Mouse (Mus musculus) spleen, embryonic (tissue): ENCODE data around the gene Casp8.
"Not testable (repeated sequence)": the region's sequence is repeated elsewhere in the genome, so short reads cannot be mapped to it uniquely, and the experiment has no call there.

ENCODE experiments used
- CTCF ChIA-PET: fragments of 350-600 bp; sonication (Branson Sonifier 250); formaldehyde crosslinking; loops from one replicate; lab custom pipeline; 2022; lab: Charles Lee

The Casp8 gene

DNA sequence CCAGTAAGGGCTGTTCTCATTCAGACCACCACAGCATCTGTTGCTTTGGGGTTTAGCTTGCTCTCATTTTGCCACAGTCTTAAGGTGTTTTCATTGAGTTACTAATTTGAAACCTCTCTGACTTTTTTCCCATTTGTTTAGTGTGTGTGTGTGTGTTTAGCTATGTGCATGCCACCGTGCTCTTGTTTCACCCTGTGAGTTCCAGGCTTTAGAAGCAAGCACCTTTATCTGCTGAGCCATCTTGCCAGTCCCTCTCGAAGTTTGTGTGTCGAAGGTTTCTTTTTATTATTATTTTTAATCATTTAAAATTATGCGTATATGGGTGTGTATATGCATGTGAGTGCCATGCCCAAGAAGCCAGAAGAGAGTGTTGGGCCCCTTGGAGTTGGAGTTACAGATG lies 3.7 kb downstream of the Casp8 start:
- CTCF ChIA-PET = no interaction called here

DNA sequence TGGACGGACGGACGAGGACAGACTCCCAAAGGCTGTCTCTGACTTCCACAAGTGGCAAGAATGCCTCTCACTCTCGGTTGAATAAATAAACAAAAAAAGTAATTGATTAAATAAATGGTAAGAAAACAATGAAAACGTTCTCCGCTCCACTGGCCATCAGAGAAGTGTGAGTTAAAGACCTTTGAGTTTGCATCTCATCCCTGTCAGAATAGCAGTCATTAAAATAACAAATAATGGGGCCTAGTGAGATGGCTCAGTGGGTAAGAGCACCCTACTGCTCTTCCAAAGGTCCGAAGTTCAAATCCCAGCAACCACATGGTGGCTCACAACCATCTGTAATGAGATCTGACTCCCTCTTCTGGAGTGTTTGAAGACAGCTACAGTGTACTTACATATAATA lies 5.5 kb downstream of the Casp8 start:
- CTCF ChIA-PET = not testable (repeated sequence)

DNA sequence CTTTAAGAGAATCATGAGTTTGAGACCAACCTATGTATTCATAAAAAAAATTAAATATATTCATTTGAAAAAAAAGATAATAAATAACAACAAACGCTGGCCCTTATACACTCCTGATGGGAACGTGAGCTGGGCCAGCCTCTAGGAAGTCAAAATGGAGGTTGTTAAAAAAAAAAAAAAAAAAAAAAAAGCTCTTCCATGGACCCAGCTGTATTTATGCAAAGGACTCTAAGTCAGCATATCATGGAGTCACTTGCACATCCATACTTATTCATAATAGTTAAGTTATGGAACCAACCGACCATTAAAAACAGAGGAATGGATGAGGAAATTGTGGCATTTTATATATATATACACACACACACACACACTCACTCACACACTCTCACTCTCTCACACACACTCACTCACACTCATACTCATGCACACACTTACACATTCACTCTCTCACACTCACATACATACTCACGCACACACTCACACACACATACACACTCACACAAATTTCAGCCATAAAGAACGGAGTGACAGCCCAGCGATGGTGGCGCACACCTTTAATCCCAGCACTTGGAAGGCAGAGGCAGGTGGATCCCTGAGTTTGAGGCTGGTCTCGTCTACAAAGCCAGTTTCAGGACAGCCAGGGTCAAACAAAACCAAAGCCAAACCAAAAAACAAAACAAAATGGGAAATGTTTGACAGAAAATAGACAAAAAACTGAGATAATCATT lies 6.5 kb downstream of the Casp8 start:
- CTCF ChIA-PET = interaction anchor here (0.6 kb wide), 1 partner anchor 23 kb away, joined by 4 read pairs; no protein-coding TSS in a partner anchor

DNA sequence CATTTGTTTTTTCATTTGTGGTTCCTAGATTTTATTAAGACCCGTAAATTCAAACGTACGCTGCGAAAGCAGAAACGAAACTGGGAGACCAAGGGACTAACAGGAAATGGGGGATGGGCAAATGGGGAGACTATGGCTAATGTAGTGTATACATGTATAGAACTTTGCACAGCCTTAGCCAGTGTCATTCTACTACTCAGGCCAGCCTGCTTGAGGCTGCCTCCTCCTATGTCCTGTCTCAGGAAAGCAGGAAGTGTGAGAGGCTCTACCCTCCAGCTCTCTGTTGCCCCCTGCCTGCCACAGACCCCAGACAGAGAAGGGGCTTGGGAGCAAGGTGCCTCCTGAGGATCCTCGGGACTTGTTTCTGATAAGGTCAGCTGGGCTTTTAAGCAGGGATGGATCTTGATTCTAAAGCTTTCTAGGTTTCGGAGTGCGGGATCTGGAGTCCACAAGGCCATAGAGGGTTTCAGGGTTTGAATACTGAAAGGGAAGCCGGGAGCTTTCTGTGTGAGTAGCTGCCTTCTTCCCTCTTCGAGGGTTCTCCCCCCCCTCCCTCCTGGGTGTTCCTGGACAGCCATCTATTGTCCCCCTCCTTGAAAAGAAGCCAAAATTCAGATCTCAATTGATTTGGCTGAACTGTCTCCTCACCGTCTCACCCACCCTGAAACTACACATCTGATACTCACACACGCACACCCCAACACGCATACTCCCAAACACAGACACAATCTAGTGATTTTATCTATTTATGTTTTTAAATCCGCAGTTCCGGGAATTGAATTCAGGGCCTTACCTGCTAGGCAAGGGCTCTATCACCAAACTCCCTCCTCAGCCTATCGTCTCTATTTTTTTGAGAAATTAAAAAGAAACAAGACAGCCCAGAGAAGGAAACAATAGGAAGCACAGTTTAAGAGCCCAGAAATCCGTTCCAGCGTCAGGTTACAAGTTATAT lies 7.4 kb downstream of the Casp8 start:
- CTCF ChIA-PET = no interaction called here

DNA sequence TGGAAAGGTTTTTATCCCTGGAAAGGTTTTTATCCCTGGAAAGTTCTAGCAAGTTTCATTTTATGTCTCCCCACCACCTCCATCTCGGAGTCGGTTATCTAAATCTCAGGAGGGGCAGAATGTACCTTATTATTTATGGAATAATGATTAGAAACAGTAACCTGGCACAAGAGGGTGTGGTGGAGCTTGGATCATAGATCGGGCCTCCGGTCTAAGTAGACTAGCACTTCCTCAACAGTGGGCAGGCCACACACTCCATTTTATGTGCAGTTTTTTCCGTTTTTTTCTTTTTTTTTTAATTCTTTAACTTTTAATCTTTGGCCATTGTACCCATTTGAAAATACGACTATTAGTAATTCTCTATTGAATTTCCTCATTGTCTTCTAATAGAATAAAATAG lies 8.4 kb downstream of the Casp8 start:
- CTCF ChIA-PET = no interaction called here

DNA sequence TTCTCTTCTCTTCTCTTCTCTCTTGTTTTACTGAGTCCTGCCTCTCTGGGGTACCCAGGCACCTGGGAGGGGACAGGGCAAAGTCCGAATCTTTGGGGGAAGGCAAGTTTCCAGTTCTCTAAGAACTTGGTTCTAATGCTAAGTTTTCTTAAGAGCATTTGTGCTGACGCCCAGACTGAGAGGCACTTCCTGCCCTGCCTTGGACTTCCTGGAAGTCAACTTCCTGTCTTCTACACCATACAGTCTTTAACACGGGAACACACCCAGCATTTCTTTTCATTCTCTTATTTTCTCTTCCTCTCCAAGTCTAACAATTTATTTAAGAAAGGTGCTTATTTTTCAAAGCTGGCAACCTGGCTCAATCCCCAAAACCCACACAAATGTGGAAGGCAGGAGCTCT lies 11.5 kb downstream of the Casp8 start:
- CTCF ChIA-PET = no interaction called here

DNA sequence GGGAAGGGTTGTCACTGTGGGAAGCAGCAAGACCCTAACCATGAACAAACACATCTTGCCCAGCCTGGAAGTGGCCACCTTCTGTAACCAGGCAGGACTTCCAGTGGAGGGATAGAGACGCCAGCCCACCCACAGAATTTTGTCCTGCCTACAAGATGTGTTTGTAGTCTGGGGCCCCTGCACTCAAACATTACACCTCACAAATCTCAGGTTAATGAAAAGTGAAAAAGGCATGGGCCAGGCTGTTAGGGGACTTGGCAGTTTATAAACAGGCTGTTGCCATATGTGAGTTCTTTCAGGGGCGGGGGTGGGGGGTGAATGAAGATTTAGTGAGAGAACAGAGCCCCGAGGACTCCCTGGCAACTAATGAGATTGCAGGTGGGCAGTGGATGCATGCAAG lies 31.1 kb downstream of the Casp8 start:
- CTCF ChIA-PET = no interaction called here

DNA sequence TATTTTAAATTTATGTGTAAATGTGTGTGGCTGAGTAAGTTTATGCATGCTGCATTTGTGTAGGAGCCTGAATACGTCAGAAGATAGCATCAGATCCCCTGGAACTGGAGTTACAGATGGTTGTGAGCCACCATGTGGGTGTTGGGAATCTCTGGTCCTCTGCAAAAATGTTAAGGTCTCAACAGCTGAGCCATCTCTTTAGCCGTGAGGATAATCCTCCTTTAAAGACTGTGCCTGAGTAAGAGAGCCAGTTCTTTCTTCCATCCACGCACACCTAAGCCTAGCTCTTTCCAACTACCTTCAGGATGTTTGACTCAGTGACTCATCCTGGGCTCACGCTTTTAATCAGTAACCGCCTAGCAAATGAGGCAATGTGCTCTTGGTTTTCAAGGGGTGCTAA lies 35.6 kb downstream of the Casp8 start:
- CTCF ChIA-PET = no interaction called here

DNA sequence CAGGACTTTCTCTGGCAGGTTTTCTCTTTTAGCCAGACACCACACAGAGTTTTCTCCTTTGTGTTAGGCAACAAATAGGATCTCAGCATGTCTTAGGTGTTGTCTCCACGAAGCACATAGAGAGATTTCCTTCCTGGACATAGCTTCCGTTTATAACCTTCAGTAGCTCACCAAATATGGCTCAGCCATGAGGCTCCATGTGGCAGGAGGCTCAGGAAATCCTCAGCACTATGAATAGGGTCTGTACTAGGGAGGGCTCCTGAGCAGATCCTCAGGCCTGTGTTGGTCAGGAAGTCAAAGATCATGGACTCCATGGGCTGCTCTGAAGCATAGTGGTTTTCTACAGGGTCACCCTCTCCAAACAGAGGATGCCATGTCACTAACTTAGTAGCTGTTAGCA lies 37.0 kb downstream of the Casp8 start:
- CTCF ChIA-PET = no interaction called here

DNA sequence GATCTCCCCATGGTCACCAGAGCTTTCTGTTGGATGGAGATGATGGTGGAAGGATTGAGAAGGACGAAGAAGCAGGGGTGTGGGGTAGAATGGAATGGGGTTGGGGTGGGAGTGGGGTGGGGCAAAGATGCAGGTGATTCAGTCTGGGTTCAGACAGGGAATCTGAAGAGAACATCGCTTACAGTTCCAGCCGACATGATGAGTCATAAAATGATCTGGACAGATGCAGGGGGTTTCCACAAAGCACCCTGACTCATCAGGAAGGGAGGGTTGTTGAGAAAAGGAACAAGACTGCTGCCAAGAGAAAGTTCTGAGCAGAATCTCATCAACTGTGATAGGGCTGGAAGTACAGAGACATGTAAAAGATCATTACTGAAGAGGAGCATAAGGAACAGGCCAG lies 61.6 kb downstream of the Casp8 start:
- CTCF ChIA-PET = not testable (repeated sequence)

DNA sequence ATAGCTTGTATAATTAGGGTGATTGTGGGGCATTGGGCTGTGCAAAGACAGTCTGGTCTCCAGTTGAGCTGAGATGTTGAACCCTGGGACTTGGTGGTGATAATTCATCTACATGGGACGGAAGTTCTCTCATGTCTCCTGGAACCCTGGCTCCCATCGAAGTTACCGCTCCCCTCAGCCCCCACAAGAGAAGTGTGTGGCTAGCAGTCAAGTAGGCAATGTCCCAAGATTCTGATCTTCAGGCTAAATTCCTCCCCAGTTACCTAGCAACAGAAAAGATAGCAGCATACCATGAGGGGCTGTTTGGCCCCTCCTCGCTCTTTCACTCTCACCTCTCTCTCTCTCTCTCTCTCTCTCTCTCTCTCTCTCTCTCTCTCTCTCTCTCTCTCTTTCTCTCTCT lies 64.0 kb downstream of the Casp8 start:
- CTCF ChIA-PET = interaction anchor here (0.7 kb wide), 2 partner anchors 17 to 80 kb away, joined by 5 to 7 read pairs; no protein-coding TSS in a partner anchor

DNA sequence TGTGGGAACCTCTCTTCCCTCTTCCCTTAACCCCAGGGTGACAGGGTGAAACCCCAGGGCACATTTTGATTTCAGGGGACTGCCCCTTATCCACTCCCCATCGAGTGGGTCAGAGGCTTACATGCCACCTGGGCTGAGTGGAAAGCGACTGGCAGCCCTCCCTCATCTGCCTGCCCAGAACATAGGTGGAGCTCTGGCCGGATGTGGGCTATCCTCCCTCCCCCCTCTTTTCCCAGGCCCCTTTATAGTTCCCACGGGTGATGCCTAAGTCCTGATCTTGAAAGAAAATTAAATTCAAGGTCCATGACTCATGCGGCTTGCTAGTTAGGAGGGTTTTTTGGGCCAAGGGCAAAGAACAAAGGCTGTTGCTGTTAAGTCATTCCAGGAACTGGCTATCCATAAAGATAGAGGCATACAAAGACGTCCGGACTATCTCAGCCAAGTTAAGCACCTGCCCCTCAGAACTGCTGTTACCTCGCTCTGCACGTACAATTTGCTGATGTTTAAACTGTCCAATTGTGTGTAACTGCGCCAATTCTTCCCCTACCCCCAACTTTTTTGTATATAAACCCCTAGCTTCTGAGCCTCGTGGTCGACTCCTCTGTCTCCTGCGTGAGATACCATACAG lies 64.7 kb downstream of the Casp8 start:
- CTCF ChIA-PET = interaction anchor here (0.7 kb wide), 1 partner anchor 80 kb away, joined by 5 read pairs; no protein-coding TSS in a partner anchor

DNA sequence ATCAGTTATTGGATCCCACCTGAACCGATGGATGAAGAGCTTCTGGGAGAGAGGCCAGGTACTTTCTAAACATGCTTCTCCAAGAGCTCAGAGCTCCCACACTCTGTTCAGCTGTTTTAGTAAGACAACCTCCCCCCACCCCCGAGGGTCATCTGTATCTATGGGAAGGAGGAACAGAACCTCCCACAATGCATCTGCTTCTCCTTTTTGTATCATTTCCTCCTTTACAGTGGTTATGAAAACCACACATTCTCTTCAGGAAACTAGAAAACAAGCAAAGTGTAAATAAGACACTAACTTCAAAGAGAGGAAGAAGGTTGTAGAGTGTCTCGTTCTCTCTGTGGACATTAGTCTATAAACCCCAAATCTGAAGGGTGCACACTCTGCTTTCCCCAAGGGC lies 65.4 kb downstream of the Casp8 start:
- CTCF ChIA-PET = not testable (repeated sequence)

DNA sequence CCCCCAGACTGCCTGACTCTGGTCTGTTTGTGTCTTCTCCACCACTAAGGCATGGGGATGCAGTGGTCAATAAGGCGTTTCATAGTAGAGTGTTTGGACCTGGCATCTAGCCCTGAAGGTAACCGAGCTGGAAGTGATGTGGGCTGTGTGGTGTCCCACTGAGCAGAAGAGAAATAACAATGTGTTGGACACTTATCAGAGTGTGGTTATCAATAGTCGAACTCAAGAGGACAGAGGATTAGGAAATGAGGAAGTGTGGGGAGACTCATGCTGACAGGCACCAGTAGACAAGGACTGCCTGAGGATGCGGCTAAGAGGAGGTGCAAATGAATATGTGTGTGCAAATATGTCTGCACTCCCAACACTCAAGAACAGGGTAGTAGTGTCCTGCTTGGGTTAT lies 81.3 kb downstream of the Casp8 start:
- CTCF ChIA-PET = not testable (repeated sequence)

DNA sequence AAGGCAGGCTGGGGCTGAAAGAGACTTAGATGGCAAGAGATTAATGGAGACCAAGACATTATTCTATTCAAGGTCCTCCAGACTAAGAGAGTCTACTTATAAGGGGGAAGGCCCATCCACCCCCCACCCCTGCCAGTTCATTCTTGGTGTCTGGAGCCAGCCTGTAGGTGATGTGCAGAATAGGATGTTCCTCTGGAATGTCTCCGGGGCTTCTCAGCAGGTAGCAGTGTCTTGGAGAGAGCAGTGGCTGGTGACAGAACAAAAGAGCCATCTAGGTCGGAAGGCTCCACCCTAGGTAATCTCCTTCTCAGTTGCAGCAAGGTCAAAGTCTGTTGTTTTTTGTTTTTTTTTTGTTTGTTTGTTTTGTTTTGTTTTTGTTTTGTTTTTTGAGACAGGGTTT lies 84.1 kb downstream of the Casp8 start:
- CTCF ChIA-PET = not testable (repeated sequence)

DNA sequence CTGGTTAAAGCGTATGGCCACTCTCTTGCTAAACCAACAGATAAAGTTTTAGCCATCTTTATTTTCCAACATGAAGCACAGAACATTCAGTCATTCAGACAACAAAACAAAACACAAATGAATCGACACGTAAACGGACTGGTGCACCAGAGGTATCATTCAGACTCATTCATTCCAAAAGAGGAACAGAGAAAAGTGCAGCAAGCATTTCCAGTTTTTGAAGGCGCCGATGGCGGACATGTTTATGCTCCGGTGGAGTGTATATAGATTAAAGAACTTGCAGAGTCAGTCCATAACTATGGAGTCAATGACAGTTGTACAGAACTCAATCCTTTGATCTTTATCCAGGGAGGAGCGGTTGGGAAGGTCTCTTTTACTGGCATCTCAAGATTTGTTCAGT lies 88.1 kb downstream of the Casp8 start:
- CTCF ChIA-PET = not testable (repeated sequence)

DNA sequence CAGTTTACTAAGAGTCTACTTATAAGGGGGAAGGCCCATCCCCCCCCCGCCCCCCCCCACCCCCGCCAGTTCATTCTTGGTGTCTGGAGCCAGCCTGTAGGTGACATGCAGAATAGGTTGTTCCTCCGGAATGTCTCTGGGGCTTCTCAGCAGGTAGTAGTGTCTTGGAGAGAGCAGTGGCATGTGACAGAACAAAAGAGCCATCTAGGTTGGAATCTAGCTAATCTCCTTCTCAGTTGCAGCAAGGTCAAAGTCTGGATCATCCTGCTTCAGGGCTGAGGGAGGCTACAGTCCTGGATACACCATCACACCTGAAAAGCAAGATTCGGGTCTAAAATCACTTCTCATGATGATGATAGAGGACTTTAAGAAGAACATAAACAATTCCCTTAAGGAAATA lies 90.5 kb downstream of the Casp8 start:
- CTCF ChIA-PET = no interaction called here

DNA sequence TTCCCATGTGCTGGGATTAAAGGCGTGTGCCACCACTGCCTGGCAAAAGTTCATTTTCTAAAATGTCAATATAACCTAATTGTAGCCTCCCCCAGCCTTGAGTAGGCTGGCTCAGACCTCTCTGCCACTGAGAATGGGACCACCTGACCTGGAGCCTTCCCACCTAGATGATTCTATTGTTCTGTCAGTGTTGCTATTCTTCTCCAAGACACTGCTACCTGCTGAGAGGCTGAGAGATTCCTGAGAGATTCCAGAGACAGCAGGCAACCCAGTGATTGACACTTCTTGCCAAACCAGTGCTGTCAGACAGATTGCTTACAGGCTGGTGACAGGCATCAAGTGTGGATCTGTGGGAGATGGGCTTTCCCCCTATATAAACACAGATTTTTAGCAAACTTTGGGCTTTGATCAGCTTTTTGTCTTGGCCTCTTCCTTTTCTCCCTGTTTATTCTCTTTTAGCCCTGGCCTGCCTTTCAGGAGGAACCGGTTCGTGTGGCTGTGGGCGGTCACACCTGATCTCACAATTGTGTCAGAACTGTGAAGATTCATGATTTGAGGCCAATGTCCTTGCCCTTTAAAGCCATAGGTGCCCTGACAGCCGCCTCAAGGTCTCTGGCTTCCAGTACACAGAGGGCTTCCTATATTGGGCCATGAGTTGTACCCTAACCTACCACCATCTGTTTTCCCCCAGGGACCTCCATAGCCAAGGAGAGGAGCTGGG lies 94.8 kb downstream of the Casp8 start:
- CTCF ChIA-PET = interaction anchor here (0.5 kb wide), 1 partner anchor 95 kb away, joined by 3 read pairs; the partner anchor contains the start of gene Casp8

DNA sequence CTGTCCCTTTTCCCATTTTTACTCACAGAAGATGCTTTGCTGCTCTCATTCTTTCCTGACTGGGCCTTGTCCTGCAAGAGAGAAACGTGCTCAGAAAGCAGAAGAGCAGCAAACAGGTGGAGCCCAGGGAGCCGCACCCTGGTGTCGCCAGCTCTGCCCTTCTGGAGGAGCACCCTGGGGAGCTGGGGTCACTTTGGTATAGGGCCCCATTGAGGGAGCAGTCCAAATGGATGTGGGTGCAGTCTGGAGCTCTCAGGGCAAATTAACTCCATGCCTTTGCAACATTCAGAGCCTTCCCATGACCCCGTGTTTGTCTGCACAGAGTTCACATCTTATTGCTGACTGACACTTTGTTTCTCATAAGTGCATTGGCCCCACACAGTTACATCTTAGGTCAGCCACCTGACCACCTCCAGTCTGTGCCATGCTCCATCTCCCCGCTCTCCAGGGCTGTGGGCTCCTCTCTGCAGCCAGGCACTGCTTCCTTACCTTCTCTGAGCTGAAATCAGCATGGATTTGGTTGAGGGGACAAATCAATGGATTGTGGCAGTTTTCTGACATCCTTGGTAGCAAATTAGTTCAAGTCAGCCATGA lies 95.6 kb downstream of the Casp8 start:
- CTCF ChIA-PET = not testable (repeated sequence)

DNA sequence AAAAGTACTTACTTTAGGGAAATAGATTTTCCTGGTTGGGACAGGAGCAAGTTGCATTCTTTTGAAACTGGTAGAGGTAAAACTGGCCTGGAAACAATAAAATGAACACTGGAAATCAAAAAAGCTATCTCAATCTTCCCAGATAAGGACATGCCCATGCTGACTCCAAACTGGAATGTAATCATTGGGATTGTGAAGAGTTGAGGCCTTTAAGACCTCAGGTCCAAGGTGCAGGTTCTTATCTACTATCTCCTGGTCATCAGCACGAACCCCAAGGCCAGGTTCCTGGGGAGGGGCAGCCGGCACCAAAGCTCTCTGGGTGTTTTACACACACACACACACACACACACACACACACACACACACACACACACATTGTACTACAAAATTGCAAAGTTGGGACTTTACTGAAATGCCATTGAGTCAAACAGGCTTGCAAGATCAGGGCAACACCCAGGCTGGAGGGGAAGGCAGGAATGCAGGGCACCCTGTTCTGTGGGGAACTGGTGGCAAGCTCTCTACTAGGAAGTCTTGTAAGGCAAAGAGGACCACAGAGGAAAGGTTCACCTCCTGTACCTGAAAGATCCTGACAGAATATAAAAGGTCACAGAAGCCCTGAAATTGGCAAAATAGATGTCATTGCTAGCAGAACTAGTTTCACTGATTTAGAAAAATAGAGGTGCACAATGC lies 96.5 kb downstream of the Casp8 start:
- CTCF ChIA-PET = not testable (repeated sequence)

DNA sequence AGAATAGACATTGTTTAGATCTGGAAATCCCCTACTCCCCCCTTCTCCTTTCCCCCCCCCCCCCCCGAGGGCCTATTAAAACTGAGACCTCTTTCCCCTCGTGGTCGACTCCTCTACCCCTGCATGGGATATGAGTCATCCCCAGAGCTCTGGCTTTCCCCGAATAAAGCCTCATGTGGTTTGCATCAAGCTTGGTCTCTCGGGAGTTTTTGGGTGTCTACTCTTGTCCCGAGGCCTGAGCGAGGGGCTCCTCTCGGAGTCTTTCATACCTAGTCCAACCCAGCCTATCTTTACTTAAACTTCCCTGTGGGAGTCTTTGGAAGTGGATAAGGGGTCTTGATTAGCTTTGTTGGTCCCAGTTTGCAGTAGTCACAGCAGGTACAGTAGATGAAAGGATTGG lies 97.2 kb downstream of the Casp8 start:
- CTCF ChIA-PET = not testable (repeated sequence)
